Mouse (Mus musculus) midbrain, embryonic 12.5 days (tissue): Measurements from ENCODE around the gene Phldb1. TPM values are rescaled to one million over a fixed set of nuclear protein-coding genes. Genes with fewer than 3 reads are reported as not detected.

Experiments
- ATAC-seq: fragments of 200-750 bp; cut with Nextera tagmentation; 2 replicates; pipeline ENCODE4 v1.8.0; 2017; ENCODE audit warnings: low read depth, moderate TSS enrichment, moderate library complexity; ENCODE audit not compliant: low FRiP score
- H3K27ac ChIP-seq: fragments of 300-500 bp; sonication (generic); replicated peaks from 2 replicates; pipeline ENCODE4 v1.5.1; 2016; ENCODE audit warnings: mild to moderate bottlenecking
- H3K27me3 ChIP-seq: fragments of 300-500 bp; sonication (generic); 2 replicates; pipeline ENCODE4 v1.6.1; 2016; ENCODE audit warnings: mild to moderate bottlenecking
- H3K36me3 ChIP-seq: fragments of 300-500 bp; sonication (generic); 2 replicates; pipeline ENCODE4 v1.6.1; 2016
- H3K4me1 ChIP-seq: fragments of 300-500 bp; sonication (generic); 2 replicates; pipeline ENCODE4 v1.6.1; 2016
- H3K4me2 ChIP-seq: fragments of 300-500 bp; sonication (generic); replicated peaks from 2 replicates; pipeline ENCODE4 v1.6.1; 2016; ENCODE audit warnings: mild to moderate bottlenecking, moderate library complexity
- H3K4me3 ChIP-seq: fragments of 300-500 bp; sonication (generic); 2 replicates; pipeline ENCODE4 v1.5.1; 2016; ENCODE audit warnings: mild to moderate bottlenecking
- H3K9ac ChIP-seq: fragments of 300-500 bp; sonication (generic); replicated peaks from 2 replicates; pipeline ENCODE4 v1.6.1; 2016; ENCODE audit warnings: mild to moderate bottlenecking, moderate library complexity
- H3K9me3 ChIP-seq: fragments of 300-500 bp; sonication (generic); 2 replicates; pipeline ENCODE4 v1.6.1; 2016; ENCODE audit warnings: mild to moderate bottlenecking
- WGBS: fragments of 180-500 bp; shearing (Covaris S2); methylation state at CpG from one replicate; pipeline ENCODE4 v1.1.7; 2016; 5-methylcytosine and 5-hydroxymethylcytosine counted together
- polyA plus RNA-seq: library from polyadenylated mRNA; unstranded; fragments of >200 nt; fragmentation: Nextera tagmentation; extraction: Ambion mirVana; gene quantifications from 2 replicates; pipeline ENCODE4 v1.2.1, GENCODE M21; 2016

Gene Phldb1
- polyA plus RNA-seq, 1 experiment from 2014 or later: 74.5 TPM

DNA sequence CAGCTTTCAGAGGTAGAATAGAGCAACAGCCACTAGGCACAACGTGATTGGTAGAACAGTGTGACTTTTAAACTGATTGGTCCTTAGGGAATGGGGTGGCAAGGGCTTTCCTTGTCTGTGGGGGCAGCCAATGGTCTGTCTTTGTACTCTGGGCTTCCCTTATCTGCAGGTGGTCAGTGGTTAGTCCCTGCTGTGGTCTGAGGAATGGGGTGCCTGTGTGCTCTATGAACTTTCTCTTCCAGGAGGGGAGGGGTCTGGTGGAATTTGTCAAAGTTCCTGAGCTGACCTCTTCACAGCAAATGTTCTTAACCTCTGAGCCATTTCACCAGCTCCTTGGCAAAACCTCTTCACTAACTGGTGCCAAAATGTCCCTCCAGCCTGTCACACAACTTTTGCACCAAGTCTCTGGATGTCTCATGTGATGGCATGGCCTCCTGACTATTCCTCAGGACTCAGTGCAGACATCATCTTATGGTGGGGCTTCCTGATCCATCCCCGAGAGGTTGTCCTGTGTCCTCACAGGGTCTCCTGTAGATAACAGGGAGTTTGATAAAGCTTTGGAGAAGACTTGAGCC, 62.6 kb downstream of the Phldb1 start:
- Histone ChIP-seq H3K9me3 (no peaks in the 10 kb centered on the region), H3K4me3 (no peak overlapping the region), H3K4me2 (no peak overlapping the region), H3K9ac (no peak overlapping the region), H3K4me1 (no peaks in the 10 kb centered on the region), H3K27me3 (no peaks in the 10 kb centered on the region), H3K36me3 (no peaks in the 10 kb centered on the region), H3K27ac (no peak overlapping the region)
- ATAC-seq: no peak
- 64% methylated on average over 2 of the region's 2 CpGs for WGBS

DNA sequence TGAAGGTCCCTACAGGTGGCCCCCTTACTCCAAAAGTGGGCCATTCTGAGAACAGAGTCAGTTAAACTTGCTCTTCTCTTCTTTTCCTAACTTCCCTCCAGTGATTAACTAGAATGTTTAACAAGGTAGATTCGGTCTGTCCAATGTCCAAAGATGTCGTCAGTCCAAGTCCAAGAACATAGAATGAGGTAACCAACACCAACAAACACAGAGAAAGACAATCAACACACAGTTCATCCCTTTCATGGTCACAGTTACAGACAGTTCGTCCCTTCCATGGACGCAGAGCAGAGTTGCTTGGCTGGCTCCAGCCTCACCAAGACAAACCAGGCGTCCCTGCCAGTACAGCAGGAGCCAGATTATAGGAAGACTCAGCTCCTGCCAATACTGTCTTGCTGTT, 63.6 kb downstream of the Phldb1 start:
- no peaks in the 10 kb centered on the region for H3K36me3 ChIP-seq
- H3K4me2 ChIP-seq: no peak overlapping the region
- no peak for ATAC-seq
- WGBS: 89% methylated on average over 5 of the region's 5 CpGs
- no peaks in the 10 kb centered on the region for H3K4me1 ChIP-seq
- no peaks in the 10 kb centered on the region for H3K27me3 ChIP-seq
- H3K27ac ChIP-seq: no peak overlapping the region
- H3K4me3 ChIP-seq: no peak overlapping the region
- no peaks in the 10 kb centered on the region for H3K9me3 ChIP-seq
- no peak overlapping the region for H3K9ac ChIP-seq

DNA sequence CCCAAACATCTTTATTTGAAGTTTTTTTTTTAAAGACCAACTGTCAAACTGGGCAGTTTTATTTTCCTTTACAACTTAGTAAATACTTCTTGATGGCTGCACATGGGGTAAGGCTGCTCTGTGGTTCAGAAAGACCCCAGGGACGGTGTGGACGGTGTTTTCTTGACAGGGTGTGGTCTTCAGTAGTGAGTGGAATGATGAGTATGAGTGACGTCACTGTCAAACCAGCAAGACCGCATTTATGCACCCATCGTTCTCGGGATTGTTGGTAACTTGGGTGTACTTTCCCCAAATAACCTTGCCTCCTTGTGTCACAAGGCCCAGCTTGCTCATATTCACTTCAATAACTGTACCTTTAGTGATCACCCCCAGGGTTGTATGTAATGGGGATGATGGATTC, 71.3 kb downstream of the Phldb1 start:
- Histone ChIP-seq H3K9ac (no peak overlapping the region), H3K27me3 (no peaks in the 10 kb centered on the region), H3K4me2 (no peak overlapping the region), H3K27ac (no peak overlapping the region), H3K9me3 (no peaks in the 10 kb centered on the region), H3K4me1 (no peaks in the 10 kb centered on the region), H3K36me3 (no peaks in the 10 kb centered on the region), H3K4me3 (no peak overlapping the region)
- 92% methylated on average over 6 of the region's 6 CpGs for WGBS
- ATAC-seq: no peak

DNA sequence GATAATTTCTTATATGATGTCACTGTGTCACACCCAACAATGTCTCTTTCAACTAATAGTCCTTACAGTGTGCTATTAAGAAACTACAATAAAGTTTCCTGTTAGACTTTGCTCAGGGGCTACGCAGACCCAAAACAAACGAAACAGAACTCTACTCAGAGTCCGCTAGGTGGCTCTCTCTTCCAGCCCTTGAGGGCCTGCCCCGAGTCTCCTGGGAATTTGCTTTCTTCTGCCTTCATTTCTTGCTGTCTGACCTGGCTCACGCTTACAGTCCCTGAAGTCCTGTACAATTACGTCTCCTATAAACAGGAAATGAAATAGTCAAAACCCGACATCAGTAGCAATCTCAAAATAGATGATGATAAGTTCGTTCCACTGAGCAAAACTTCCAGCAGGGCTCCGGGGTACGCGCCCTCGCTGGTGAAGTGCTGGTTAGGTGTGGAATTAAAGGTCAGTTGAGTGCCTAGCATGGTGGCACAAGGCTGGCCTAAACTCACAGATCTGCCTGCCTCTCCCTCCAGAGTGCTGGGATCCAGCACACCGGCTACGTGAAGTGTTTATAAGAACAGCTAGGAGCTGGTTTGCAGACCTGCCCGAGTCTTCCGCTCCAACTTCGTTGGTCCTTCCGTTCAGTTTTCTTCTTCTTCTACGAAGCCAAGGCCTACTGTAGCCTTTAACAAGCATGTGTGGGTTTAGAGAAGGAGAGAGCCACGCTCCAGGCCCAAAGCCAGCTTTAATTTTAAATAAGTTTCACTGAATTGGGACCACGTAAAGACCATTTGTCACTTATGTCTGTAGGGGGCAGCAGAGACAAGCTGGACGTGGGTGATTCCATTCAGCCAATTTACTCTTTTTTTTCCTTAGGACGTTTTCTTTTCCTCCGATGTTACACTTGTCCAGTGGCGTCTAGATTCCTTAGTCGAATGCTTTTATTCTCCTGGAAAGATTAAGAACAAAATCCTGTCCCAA, 79.6 kb downstream of the Phldb1 start:
- no peak overlapping the region for H3K27ac ChIP-seq
- WGBS: 28% methylated on average over 26 of the region's 26 CpGs
- H3K36me3 ChIP-seq: no peaks in the 10 kb centered on the region
- H3K9ac ChIP-seq: no peak overlapping the region
- H3K9me3 ChIP-seq: no peaks in the 10 kb centered on the region
- H3K27me3 ChIP-seq: no peaks in the 10 kb centered on the region
- 0 out of 2 replicates have a peak overlapping the region, but pooled peaks have one; percentile 13 for H3K4me3 ChIP-seq
- H3K4me2 ChIP-seq: peak overlapping the region; percentile 43
- ATAC-seq: 0 out of 2 replicates have a peak, but pooled peaks have one; percentile 19
- H3K4me1 ChIP-seq: peaks cover 7% of the 10 kb centered on the region

DNA sequence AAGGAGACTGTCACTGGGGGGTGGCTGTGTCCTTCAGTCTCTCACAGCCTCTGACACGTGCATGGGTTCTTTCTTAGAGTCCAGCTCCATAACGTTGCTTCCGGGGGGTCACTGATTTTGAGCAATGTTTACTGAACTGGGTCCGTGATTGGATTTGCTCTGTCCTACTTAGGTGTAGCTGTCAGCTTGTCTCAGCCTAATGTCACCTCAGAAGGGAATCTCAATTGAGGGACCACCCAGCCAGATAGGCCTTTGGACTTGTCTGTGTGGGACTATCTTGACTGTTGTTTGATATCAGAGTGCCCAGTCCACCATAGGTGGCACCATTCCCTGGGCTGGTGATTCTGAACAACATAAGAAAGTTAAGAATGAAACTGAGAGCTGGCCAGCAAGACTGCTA, 81.1 kb downstream of the Phldb1 start:
- no peak overlapping the region for H3K4me2 ChIP-seq
- H3K36me3 ChIP-seq: no peaks in the 10 kb centered on the region
- no peaks in the 10 kb centered on the region for H3K27me3 ChIP-seq
- H3K9ac ChIP-seq: no peak overlapping the region
- no peak overlapping the region for H3K27ac ChIP-seq
- H3K4me1 ChIP-seq: peaks cover 7% of the 10 kb centered on the region
- WGBS: 73% methylated on average over 4 of the region's 4 CpGs
- no peak for ATAC-seq
- H3K9me3 ChIP-seq: no peaks in the 10 kb centered on the region
- no peak overlapping the region for H3K4me3 ChIP-seq

DNA sequence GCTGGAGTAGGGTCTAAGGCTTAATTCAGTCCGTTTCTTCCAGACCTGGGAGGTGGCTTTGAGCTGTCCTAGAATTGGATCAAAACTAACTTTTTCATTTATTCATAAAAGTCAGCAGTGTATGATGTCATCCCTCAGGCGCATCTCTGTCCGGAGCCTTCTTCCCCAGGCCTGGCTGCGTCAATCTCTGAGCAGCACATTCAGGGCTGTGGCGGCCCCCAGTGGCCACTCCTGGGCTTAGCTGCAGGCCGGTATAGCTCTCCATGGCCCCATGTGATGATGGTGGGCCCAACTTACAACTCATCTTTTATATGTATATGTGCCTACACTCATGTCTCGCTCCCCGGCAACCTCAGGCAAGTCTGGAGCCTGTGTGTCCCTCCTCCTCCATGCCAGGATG, 83.0 kb downstream of the Phldb1 start:
- no peaks in the 10 kb centered on the region for H3K27me3 ChIP-seq
- 10% methylated on average over 8 of the region's 8 CpGs for WGBS
- peaks cover 7% of the 10 kb centered on the region for H3K4me1 ChIP-seq
- no peak overlapping the region for H3K9ac ChIP-seq
- no peak overlapping the region for H3K27ac ChIP-seq
- ATAC-seq: peak; percentile 69; the same call in 1 of the 2 replicates
- no peak overlapping the region for H3K4me3 ChIP-seq
- no peaks in the 10 kb centered on the region for H3K36me3 ChIP-seq
- H3K9me3 ChIP-seq: no peaks in the 10 kb centered on the region
- no peak overlapping the region for H3K4me2 ChIP-seq

GRCm38 (mm10) chr9:44648881-44649281, 86.1 kb downstream of the Phldb1 start:
- Histone ChIP-seq H3K27ac (no peak overlapping the region), H3K9me3 (no peaks in the 10 kb centered on the region), H3K4me1 (no peaks in the 10 kb centered on the region), H3K36me3 (no peaks in the 10 kb centered on the region), H3K4me3 (no peak overlapping the region), H3K9ac (no peak overlapping the region), H3K27me3 (no peaks in the 10 kb centered on the region), H3K4me2 (no peak overlapping the region)
- ATAC-seq: no peak
- 78% methylated on average over 7 of the region's 7 CpGs for WGBS

GRCm38 (mm10) chr9:44647656-44648055, 87.3 kb downstream of the Phldb1 start:
- Histone ChIP-seq H3K4me3 (no peak overlapping the region), H3K27me3 (no peaks in the 10 kb centered on the region), H3K9ac (no peak overlapping the region), H3K9me3 (no peaks in the 10 kb centered on the region), H3K4me2 (no peak overlapping the region), H3K36me3 (no peaks in the 10 kb centered on the region), H3K4me1 (no peaks in the 10 kb centered on the region), H3K27ac (no peak overlapping the region)
- ATAC-seq: no peak
- WGBS: 91% methylated on average over 4 of the region's 4 CpGs

- H3K9me3 ChIP-seq: no peaks in the 10 kb centered on the region
- ATAC-seq: no peak
- no peaks in the 10 kb centered on the region for H3K36me3 ChIP-seq
- no peak overlapping the region for H3K4me3 ChIP-seq
- H3K4me2 ChIP-seq: no peak overlapping the region
- no peaks in the 10 kb centered on the region for H3K4me1 ChIP-seq
- H3K27ac ChIP-seq: no peak overlapping the region
- no peaks in the 10 kb centered on the region for H3K27me3 ChIP-seq
- 96% methylated on average over 8 of the region's 8 CpGs for WGBS
- no peak overlapping the region for H3K9ac ChIP-seq
Observed at GRCm38 (mm10) chr9:44647026-44647425, 88.0 kb downstream of the Phldb1 start.

- Histone ChIP-seq H3K36me3 (no peaks in the 10 kb centered on the region), H3K4me3 (no peak overlapping the region), H3K9ac (no peak overlapping the region), H3K27me3 (no peaks in the 10 kb centered on the region), H3K4me2 (no peak overlapping the region), H3K9me3 (no peaks in the 10 kb centered on the region), H3K4me1 (no peaks in the 10 kb centered on the region), H3K27ac (no peak overlapping the region)
- no peak for ATAC-seq
- 89% methylated on average over 6 of the region's 6 CpGs for WGBS
Observed at GRCm38 (mm10) chr9:44646366-44646765, 88.6 kb downstream of the Phldb1 start.

DNA sequence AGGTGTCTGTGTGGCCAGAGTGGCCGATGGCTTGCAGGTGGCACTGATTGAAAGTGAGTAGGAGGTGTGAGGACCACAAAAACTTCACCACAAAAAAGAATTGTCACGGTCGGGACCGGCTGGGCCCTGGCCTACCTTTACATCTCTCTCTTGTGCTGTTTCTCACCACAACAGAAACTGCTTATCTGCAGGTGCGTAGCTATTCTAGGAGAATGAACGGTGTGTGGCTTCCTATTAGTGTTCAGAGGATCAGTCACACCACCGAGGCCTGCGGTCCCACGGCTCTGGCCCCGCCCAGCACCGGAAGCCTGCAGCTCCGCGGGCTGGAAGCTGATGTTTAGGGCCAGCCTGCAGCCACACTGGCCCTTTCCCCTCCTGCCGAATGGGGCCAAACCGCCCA, 89.1 kb downstream of the Phldb1 start:
- H3K4me3 ChIP-seq: no peak overlapping the region
- H3K9me3 ChIP-seq: no peaks in the 10 kb centered on the region
- no peaks in the 10 kb centered on the region for H3K4me1 ChIP-seq
- H3K27me3 ChIP-seq: no peaks in the 10 kb centered on the region
- ATAC-seq: no peak
- H3K36me3 ChIP-seq: no peaks in the 10 kb centered on the region
- H3K9ac ChIP-seq: no peak overlapping the region
- no peak overlapping the region for H3K27ac ChIP-seq
- no peak overlapping the region for H3K4me2 ChIP-seq
- 74% methylated on average over 15 of the region's 15 CpGs for WGBS

GRCm38 (mm10) chr9:44645481-44645880, 89.5 kb downstream of the Phldb1 start:
- ATAC-seq: no peak
- WGBS: 81% methylated on average over 5 of the region's 5 CpGs
- H3K4me2 ChIP-seq: no peak overlapping the region
- no peak overlapping the region for H3K9ac ChIP-seq
- H3K4me3 ChIP-seq: no peak overlapping the region
- peaks cover 3% of the 10 kb centered on the region; the same call in 1 of the 2 replicates for H3K36me3 ChIP-seq
- no peak overlapping the region for H3K27ac ChIP-seq
- no peaks in the 10 kb centered on the region for H3K27me3 ChIP-seq
- no peaks in the 10 kb centered on the region for H3K9me3 ChIP-seq
- no peaks in the 10 kb centered on the region for H3K4me1 ChIP-seq
